Mouse (Mus musculus): ENCODE data around the gene Dgkz. TPM values are rescaled to one million over a fixed set of nuclear protein-coding genes. Genes with fewer than 3 reads are reported as not detected.

The Dgkz gene
- 10 to 100 TPM; 47.7 to 87.4 (median 66.3) TPM for total RNA-seq (2022)

- DNase-seq, result no peak
Observed at GRCm38 (mm10) chr2:91975581-91976541, at the start of gene Dgkz. Gene Dgkz, minus strand, starts transcription at chr2:91975864.

GRCm38 (mm10) chr2:92025202-92025601, 49.5 kb upstream of the Dgkz start:
- no peak for DNase-seq

DNA sequence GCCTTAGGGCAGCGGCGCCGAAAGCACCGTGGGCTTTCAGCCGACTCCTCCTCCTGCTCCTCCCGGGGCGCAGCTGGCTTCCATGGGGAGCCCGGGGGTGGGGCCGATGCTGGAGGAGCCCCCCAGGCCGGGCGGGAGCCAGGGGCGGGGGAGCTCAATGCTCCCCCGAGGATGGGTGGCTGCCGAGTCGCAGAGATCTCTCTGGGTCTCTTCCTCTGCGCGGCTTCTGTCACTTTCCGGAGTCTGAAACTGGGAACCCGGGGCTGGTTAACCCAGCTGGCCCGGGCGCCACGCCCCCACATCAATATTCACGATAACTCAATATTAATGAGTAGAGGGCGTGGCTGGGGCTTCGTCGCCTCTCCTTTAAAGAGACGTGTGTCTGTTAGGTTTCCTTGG, 48.6 kb upstream of the Dgkz start, which contains the start of gene Creb3l1:
Gene Creb3l1 (minus strand): TSS at position 229 of the 399 bp plus-strand sequence.
- DNase-seq, result peak; percentile 52

GRCm38 (mm10) chr2:92023362-92024273, 48.0 kb upstream of the Dgkz start:
- peak; percentile 13 for DNase-seq

GRCm38 (mm10) chr2:92020676-92021265, 45.1 kb upstream of the Dgkz start:
- DNase-seq, result no peak

GRCm38 (mm10) chr2:92017440-92017839, 41.8 kb upstream of the Dgkz start:
- DNase-seq, result no peak

- peak; percentile 73 for DNase-seq
Observed at GRCm38 (mm10) chr2:92016981-92017380, 41.3 kb upstream of the Dgkz start.

DNA sequence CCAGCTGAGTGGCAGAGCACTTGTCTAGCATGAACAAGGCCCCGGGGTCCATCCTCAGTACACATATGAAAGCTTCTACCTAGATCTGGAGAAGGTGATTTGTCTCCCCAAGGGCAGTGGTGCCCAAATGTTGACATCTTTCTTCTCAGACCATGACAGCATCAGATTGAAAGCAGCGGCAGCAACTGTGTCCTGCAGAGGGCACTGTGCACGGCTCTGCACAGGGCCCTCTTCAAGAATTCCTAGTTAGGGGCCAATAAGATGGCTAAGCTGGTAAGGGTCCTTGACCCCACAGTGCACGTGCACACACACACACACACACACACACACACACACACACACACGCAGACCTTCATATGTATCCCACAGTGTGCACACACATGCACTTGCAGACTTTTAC, 39.2 kb upstream of the Dgkz start:
- DNase-seq, result no peak

GRCm38 (mm10) chr2:92014248-92014647, 38.6 kb upstream of the Dgkz start:
- no peak for DNase-seq

- DNase-seq, result no peak
Observed at GRCm38 (mm10) chr2:92012768-92013445, 37.2 kb upstream of the Dgkz start.

DNA sequence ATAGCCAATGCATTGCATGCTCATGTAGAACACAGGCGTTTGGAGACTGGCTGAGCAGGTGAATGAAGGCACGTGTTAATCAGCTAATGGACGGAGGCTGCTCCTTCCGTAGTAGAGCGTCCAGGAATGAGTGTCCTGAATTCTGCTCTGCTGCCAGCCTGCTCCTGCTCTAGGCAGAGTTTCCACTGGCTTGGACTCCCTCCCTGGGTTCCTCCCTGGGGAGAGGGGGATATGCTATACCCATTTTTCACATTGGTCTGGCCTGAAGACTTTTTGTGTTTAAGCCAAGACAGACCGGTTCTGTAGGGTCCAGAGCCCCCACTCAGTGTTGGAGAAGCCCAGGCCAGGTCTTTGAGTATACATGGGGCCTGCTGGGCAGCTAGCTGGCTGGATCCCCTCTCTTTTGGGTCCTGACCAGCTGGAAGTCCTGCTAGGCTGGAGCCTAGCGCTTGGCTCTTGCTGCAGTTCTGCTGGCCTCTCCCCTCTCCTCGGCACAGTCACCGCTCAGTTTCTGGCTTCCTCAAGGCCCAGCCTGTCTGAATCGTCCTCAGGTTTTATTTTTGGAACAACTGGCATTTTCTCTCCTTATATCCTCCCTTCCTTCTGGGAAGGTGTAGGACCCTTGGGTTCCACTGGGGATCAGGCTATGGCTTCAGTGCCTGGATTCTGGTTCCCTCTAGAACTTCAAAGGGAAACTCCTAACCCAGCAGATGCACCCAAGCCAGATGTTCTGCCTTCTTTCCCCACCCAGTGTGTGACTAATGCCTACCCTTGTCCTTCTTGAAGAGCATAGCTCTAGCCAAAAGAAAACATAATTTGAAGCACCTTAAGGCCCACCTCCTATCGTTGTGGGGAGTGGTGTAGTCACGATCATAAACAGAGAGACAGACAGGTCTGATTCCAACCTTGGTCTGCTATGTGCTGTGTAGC, 36.0 kb upstream of the Dgkz start:
- DNase-seq, result no peak

DNA sequence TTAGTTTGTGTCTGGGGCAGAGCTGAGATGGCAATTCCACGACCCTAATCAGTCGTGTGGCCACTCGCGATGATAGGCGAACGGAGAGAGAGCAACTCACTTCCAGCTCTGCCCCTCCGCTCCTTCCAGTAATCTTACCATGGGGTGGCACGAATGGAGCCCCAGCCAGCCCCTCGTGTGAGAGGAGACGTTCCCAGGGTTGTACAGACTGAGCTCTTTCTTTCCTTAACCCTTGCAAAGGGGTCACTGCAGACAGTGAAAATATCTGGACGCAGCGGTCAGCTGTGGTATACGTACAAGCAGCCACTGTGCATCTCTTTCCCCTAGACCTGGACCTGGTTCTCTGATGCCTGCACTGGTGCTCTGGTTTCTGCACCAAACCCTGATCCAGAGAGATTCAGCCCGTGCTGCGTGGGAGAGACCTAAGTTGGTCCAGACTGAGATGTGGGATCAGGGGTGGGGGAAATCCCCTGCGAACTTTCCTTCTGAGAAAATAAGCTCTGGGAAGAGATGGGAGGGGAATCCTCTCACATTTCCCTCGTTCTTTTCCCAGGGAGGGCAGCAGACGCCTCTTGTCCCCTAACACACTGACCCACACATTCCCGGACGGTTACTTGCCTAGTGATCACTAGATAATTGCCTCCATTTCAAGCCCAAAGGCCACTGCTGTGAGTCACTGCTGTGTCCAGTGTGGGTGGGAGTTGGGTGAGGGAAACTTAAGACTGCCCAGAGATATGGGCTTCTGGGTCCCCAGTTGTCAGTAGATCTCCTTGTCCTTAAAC, 33.1 kb upstream of the Dgkz start:
- DNase-seq, result no peak

DNA sequence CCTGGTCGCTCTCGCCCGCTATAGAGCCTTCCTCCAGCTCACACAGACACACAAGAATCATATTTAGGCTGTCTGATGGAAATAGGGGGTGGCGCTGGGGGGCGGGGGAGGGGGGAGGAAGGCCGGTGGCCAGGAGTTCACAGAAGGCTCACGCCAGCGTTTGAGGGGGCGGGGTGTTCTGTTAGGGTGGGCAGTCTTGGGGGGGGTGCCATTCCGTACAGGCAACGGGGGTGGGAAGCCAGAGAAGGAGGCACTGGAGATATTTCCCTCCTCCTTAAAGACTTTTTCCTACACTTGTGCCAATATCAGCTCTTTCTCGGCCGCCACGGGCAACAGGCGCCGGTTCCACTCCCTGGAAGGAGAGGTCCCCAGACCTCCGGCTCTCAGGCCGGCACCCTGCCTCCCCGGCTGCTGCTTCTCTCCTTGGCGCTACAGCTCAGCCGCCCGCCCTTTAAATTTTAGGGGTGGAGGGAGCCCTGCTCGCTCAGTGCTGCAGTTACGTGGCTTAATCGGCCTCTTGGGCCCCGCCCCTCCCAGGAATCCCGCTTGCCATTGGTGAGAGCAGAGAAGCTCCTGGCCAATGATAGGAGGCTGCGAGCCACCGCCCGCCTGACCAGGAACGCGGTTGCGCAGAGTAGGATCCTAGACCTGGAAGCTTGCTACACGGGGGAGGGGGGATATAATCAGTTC, 32.4 kb upstream of the Dgkz start:
- DNase-seq, result peak; percentile 97

- DNase-seq, result no peak
Observed at GRCm38 (mm10) chr2:92006983-92007921, 31.6 kb upstream of the Dgkz start.

- no peak for DNase-seq
Observed at GRCm38 (mm10) chr2:92006491-92006890, 30.8 kb upstream of the Dgkz start.

DNA sequence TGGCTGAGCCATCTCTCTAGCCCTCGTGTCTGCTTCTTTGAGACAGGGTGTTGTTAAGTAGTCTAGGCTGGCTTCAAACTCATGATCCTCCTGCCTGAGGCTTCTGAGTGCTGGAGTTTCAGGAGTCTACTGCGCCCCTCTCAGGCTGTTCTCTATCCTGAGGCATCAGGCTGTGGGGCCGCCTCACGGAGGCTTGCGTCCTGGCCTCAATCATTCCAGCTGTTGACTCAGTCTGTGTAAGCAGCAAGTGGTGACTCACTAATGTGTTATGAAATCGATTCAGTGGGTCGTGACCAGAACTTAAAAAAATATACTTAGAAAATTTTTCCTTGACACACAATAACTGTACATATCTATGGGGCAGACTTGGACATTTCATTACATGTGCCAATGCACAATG, 29.0 kb upstream of the Dgkz start:
- DNase-seq, result no peak

DNA sequence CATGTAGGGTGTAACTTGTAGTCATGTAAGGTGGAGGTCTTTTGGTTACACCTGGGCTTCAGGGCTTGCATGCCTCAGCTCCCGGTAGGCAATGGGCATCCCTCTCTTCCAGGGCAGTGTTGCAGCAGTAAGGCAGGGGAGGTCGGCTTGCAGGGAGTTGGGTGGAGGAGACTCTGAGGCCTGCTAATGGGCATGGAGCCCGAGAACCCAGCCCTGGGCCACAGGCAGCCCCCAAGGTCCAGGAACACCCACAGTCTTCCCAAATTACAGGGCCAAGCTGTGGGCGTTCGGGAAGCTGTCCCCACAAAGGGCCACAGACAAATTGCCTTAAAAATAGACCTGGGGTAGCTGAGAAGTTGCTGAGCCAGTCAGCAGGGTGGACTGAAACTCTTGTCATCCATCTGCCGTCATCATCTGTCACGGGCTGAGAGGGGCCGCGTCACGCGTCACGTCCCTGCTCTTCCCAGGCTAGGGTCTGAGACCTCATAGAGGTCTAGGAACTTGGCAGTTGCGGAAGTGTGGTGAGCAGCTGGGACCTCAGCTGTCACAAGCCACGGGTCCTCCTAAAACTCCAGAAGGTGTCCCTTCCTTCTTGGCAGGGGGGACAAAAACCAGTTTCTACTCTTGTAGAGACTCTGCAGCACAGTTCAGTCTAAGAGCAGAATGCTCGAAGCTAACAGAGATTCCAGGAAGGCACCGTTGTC, 22.4 kb upstream of the Dgkz start:
- no peak for DNase-seq

DNA sequence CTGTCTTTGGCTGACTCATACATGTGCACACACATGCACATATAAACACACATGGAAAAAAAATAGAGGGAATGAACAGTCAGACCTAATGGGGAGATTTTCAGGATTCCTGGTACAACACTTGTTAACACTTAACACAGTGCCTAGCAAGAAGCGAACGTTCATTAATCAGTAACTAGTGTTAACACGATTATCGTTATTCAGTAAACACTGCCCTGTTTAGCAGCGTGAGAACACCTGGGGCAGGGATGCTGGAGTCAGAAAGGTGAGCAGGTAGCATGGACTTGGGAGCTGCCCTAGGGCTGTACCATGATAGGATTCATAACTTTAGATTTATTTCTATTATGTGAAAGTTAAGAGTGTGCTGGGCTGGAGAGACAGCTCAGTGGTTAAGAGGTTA, 20.3 kb upstream of the Dgkz start:
- DNase-seq, result no peak

Measured in adrenal gland, adult 8-10 months (tissue).